Mouse (Mus musculus) embryonic fibroblast, embryonic 13.5 days (primary cell): ENCODE results near the gene Syt6.

Experiments
- CTCF ChIP-seq: IDR thresholded peaks from 2 replicates; pipeline ENCODE4 v1.5.1; 2011; ENCODE audit warnings: mild to moderate bottlenecking, control low read depth, low read length, moderate library complexity, borderline replicate concordance; ENCODE audit not compliant: insufficient read depth
- POLR2A ChIP-seq: IDR thresholded peaks from 2 replicates; pipeline ENCODE4 v1.6.1; 2011; ENCODE audit warnings: low read depth, mild to moderate bottlenecking, control low read depth, low read length, moderate library complexity

- TF ChIP-seq POLR2A: no peak
- no peak for TF ChIP-seq CTCF
Measured at GRCm38 (mm10) chr3:103624591-103625051, 49.6 kb downstream of the Syt6 start.
